Mouse (Mus musculus) heart, adult 18-20 months (tissue): ENCODE results near the gene Spon1. TPM values are rescaled to one million over a fixed set of nuclear protein-coding genes. Genes with fewer than 3 reads are reported as not detected.
A peak's percentile ranks its signal among the peaks of the same experiment; 100 is the strongest.

Experiments
- DNase-seq, 2 experiments: peaks; one replicate each; pipeline ENCODE4 v3.0.0; 2021 to 2022; ENCODE audit warnings: mixed read lengths in 1 of 2
- total RNA-seq, 2 experiments: library from RNA; stranded (reverse); gene quantifications; 2 replicates each; pipeline ENCODE4 v1.2.3; 2021

The Spon1 gene
- total RNA-seq, 2 experiments from 2014 or later, result 10.1 to 10.2 TPM

DNA sequence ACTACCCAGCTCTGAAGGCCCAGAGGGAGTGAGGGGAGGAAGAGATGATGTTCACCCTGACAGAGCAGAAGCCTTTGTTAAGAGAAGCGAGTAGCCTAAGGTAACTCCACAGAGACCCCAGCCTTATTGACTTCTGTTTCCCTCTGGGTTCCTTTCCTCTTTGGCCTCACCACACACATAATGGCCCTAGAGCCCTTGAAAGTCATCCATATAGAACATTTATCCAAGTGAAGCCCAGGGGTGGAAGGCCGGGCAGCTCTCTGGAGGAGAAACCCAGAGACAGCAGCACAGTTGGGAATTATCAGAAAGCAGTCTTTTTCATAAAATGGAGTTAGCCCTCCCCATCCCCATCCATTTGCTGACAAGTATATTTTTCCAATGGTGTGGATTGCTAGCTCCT lies 75.7 kb downstream of the Spon1 start:
- no peak for DNase-seq

DNA sequence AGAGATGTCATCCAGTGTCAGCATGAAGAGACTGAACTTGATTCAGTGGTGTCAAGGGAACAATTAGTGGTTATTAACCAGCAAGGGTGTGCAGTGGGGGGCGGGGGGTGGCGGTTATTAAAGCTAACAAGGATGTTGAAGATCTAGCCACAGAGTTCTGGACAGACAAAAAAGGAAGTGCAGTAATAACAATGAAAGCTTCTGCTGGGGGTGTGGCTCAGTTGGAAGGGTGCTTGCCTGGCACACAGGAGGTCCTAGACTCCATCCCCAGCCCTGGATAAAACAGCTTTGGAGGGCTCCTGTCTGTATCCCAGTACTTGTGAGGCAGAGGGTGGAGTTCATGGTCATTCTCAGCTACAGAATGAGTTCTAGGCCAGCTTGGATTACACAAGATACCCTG lies 77.4 kb downstream of the Spon1 start:
- DNase-seq, result no peak

DNA sequence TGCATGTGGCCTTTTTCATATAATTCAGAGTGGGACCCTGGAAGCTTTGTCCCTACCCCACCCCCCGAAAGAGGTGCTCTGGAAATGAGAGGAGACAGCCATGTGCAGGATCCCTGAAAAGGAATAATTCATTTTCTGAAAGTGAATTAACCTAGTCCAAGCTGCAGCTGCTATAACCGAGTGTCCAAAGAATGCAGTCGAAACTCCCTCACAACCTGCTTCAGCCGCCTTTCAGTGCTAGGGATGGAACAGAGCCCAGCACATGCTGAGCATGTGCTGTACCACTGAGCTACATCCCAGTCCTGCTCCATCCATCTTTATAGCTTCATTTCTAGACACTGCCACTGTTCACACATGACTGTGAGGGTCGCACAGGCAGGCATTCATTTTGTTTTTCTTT lies 79.4 kb downstream of the Spon1 start:
- DNase-seq, result no peak

DNA sequence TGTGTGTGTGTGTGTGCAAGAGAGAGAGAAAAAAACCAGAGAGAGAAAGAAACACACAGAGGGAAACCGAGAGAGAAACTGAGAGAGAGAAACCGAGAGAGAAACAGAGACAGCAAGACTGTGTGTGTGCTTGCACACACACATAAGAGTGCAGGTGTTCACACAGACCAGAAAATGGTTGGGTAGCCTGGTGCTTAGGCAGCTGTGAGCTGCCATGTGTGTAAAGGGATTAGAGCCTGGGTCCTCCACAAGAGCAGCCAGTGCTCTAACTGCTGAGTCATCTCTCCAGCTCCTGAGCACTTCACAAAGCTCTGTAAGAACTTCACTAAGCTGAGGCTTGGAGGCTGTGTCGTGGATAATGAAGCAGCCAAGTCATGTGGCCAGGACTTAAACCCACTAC lies 80.8 kb downstream of the Spon1 start:
- no peak for DNase-seq

DNA sequence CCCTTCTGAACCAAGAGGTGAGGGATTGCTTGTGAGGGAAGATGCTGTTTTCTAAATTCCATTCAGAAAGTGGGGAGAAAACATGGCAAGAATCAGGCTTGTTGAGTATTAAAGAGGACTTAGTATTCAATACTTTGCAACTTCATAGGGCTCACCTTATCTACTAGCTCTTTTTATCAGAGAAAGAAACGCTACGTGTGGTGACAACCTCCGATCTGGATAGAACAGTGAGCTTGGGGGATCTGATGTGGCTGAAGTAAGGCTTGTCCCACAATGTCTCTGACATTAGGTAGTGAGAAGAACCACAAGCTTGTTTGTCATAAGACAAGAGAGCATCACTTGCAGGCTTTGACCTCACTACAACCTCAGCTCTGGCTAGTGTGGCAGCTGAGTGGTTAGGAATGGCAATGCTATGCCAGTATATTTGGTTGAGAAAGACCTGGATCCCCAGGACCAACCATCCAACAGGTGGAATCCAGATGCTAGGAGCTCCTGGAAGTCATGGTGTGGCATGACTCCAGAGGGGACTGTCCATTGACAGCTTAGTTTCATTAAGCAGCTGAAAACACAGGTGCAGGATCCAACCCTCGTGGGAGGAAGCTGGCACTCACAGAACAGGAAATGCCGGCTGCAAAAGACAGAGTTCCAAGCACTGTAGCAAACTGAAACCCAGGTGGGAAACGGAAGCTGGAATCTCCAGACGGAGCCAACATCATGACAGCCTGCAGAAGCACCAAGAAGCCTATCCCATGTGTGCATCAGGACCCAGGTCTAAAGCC lies 81.4 kb downstream of the Spon1 start:
- DNase-seq, result peak in 1 of 2 experiments; percentile 19

DNA sequence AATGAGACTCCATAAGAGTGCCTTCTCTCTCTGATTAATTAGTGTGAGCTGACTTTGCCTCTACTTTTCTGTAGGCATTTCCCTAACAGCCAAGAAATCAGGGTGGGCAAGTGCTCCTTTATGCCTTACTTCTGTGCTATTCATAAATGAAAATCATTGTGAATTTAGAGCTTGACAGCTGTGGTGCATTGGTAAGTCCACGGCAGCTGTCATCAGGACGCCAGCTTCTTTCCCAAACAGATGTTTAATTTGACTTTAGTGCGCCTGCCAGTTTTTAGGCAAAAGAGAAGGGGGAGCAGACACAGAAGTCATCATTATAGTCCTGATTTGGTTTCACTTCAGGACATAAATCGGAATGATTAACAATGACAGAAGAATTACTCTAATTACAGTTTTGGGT lies 84.6 kb downstream of the Spon1 start:
- DNase-seq, result peak in 1 of 2 experiments; percentile 25

DNA sequence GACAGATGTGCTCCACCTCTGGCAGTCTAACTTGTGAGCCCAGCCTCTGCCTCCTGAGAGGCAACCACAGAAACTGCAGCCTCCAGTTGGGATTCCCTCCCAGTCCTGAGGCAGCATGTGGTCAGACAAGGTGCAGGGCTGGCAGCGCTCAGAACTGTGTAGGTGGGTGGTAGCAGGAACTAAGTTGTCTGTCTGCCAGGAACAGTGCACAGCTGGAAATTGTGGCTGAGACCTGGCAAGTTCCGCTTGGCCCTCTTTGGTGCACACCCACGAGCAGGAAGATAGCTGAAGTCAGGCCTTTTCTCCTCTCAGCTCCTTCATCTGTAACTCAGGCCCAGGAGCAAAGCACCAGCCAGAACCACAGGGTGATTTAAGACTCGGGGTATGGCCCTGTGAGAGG lies 89.6 kb downstream of the Spon1 start:
- peak in 1 of 2 experiments; percentile 35 for DNase-seq

DNA sequence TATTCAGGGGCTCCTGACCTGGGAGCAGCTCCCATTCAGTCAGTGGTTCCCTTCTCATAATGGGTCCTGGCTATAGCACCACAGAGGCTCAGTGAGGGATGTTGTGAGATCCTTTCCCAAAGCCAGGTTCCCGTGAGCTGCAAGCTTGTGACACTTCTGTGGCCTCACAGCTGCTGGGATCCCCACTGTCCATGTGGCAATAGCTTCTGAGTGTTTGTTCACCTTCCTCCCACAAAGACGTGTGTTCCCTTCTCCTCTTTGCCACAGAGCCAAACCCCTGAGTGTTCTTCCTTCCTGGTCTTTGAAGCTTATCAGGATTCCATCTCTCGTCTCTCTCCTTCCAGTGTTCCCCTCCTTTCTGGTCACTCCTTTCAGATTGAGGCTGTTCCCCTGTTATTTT lies 90.3 kb downstream of the Spon1 start:
- DNase-seq, result no peak

DNA sequence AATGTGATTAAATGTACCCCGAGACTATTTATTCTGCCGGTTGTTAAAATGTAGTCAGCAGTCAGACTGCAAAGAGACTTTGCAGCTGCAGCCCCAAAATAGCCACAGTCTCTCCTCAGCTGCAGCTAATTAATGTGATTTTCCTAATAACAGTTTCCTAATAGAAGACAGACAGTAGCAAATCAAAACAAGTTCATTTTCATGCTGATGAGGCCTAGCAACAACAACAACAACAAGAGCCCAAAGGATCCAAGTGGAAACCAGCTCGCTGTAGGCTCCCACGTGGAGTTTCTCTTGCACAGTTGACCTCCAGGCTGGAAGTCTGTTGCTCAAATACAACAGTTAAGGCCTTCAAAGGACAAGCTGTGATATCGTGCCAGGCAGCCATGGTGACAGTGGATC lies 93.7 kb downstream of the Spon1 start:
- no peak for DNase-seq

DNA sequence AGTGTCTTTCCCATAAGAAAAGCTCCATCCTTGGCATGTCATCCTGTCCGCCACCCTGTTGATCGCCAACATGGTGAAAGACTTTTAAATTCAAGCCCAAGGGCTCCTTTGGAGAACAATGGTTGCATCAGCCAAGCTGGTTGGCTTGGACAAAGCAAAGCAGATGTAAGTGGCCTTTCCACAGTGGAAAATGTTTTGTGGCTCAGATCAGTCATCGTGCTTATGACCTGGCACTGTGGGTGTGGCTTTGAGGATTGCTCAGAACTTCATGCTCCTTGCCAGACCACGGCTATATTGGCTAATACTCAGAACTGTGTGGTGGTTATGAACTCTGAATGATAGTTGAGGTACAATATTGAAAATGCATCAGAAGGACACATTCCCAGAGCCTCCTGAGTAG lies 96.2 kb downstream of the Spon1 start:
- DNase-seq, result peak in 1 of 2 experiments; percentile 17

DNA sequence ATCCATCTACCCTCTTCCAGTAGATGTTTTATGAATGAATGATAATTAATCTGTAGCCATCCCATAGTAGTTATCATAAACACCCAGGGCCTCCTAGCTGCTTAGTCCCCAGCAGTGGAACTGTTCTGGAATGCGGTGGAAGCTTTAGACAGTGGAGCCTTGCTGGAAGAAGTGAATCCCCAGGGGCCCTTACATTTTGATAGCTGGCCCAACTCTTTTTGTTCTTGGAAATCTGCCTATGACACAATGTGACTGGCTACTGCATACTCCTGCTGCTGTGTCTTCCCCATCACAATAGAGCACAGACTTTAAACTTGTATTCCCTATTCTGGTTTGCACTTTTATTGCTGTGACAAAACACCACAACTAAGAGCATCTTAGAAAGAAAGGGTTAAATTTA lies 107.0 kb downstream of the Spon1 start:
- peak; percentile 58 to 62 for DNase-seq

DNA sequence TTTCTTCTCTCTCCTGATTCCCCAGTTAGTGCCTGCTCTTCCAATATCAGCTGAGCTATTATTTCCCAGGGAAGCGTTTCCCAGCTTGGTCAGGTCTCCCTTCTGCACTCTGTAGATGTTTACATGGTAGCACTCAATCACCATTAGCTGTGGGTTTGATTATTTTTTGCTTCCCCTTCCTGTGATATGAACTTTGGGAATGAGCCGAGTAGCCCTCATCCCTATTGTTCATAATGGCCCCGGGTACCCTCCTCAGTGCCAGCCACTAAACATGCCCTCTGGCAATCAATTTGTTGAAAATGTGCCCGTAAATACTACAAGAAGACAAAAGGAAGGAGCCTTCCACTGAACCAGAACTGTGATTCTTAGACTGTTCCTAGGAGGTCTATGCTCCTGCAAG lies 111.7 kb downstream of the Spon1 start:
- DNase-seq, result no peak

DNA sequence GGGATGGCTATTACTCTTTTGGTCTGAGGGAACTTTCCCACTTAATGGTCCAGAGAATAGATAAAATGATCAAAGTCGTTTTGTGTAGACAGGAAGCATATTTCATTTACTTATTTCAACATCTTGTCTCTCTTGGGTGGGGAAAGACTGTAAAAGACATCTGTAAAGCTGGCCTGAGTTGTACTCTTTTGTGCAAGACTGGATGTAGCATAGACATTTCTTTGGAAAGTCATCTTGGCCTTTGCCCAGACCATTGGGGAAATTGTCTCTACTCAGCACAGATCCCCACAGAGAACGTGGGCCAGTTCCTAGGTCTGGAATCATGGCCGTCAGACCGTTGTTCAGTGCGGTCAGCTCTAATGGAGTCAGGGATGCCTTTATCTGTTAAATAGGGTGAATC lies 112.1 kb downstream of the Spon1 start:
- peak; percentile 47 to 52 for DNase-seq

DNA sequence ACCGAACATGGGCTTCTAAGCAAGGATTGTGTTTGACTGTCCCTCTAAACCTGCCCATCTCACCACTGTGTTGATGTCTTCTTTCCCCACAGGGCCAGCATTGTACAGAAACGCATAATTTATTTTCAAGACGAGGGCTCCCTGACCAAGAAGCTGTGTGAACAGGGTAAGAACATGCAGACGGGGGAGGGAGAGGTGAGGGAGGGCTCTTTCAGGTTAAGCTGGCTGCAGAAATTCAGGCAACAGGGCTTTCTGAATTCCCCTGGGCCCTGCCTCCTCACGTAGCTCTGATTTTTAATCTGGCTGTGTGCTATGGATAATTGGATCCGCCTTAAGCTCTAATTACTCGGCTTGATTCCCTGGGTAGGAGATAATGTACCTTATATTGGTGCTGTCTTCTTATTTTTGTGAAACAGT lies 113.3 kb downstream of the Spon1 start:
- DNase-seq, result no peak

DNA sequence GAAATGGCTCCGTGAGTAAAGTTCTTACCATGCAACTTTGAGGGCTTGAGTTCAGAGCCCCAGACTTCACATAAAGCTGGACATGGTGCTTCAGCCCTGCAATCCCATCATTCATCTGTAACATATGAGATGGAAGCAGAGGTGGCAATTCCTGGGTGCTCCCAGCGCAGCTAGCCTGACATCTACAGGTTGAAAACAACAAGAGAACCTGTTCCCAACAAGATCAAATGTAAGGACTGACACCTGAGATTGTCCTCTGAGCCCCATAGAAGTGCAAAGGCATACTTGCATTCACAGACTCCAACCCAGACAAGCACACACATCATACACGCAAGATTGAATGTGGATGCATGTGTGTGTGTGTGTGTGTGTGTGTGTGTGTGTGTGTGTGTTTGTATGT lies 114.2 kb downstream of the Spon1 start:
- no peak for DNase-seq

DNA sequence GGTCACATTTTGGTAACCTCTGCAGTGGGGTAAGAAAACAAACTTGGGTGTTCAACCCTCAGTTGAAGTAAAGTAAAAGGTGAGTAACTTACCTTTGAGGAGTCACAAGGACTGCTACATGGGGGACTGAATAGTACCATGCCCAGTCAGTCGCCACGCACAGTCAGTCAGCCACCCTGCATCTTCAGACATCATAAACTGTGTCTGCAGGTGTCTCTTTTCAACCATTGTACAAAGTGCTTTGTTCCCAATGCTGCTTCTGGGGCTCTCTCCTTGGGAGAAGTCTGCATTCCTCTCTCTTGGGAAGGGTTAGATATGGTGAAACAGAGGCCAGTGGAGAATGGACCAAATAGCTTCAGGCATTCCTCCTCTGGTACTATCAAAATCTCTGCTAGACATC lies 125.0 kb downstream of the Spon1 start:
- no peak for DNase-seq

DNA sequence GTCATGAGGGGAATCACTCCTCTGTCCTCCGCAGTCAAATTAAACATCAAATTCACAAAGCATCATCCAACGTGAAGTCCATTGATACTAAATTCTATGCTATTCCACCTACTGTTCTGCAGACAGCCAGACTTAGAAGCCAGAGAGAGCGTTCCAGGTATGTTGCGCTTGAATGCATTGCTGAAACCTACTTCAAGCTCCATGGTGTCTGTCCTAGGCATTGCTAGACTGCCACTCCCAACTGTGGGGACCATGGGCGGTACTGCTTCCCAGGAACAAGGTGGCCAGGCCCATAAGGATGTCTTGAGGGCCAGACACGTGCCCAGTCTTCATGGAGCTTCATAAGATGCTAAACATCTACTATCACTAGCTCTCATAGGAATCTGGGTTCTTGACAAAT lies 125.7 kb downstream of the Spon1 start:
- no peak for DNase-seq

DNA sequence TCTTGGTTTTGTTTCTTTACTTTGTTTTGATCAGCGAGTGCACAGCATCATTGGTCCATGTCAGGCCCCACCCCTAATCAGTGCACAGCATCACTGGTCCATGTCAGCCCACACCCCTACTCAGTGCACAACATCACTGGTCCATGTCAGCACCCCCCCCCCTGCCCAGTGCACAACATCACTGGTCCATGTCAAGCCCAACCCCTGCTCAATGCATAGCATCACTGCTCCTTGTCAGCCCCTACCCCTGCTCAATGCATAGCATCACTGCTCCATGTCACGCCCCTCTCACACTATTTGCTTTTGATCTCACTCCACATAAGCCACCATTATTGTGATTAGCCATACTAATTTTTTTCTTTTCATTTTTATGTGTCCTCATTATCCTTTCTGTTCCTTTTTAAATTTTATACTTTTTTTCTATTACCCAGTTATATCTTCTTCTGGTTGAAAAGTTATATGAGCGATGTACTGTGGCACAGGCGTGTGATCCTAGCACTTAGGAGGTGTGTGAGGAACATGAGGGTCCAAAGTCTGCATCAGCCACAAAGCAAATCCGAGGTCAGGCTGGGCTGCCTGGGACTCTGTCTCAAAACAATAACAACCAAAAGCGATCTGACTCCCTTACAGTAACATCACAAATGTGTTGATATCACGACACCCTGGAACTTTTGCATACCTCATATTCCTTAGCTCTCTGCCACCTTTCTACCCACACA lies 128.3 kb downstream of the Spon1 start:
- no peak for DNase-seq

DNA sequence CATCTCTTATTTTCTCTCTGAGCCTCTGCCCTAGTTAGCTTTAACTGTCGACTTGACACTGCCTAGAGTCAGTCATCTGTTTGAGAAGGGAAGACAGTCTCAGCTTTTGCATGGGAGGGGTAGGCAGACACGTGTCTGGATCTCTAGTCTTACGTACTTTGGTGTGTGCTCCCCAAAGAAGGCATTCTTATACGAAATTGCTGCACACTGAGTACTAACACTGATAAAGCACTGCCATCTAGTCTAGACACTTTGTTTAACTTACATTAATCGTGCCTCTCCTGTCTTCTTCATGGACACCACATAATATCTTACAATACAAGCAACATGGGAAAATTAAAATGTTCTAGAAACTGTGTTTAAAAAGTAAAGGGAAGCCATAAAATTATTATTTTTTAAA lies 129.5 kb downstream of the Spon1 start:
- no peak for DNase-seq

DNA sequence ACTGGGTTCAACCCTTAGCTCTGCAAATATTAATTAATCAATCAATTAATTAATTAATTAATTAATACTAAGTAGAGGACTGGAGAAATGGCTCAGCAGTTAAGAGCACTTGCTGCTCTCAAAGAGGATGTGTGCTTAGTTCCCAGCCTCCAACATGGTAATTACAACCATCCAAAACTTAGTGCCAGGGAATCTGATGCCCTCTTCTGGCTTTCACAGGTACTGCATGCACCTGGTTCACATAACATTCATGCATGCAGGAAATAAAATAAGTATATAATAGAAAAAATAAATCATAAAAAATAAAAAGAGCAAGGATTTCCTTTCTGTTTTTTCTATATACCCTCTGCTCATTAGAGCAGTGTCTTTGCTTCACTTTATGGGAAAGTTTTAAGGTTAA lies 132.6 kb downstream of the Spon1 start:
- DNase-seq, result no peak

DNA sequence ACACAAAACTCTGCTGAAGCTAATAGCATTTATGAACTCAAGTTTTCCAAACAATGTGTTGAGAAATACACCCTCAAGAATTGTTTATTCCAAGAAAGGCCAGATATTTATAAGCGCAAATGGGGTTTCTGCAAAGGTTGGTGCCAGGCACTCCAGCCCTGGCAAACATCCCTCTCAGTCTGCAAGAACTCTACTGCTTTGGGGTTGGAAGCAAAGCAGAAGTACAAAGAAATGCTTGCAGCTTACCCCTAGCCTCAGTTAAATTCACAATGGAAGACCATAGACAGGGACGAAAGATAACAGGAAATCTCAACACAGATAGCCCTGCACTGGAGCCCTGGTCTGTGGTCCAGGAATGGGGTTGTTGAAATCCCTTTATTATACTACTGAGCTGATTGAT lies 135.7 kb downstream of the Spon1 start:
- no peak for DNase-seq

DNA sequence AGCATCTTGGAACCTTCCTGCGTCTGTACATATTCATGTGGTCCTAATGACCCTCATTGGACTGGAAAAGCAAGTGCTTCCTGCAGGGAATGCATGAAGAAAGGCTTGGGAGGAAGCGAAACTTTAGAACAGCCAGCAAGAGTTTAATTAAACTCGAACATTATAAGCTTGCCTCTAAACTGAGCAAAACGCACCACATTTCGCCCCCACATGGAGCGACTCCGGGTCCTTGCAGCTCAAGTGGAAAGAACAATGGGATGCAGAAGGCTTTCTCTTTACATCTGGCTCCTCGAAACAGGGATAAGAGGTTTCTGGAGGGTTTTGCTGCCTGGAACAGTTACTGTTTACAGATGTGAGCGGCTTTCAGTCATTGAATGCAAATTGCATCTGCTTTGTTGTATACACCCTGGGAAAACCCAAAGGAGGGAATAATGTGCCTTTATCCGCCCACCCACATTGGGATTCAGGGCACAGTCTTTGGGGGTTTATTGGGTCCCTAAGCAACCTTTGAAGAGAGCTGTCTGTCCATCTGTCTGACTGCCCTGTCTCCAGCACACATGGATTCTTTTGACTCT lies 136.2 kb downstream of the Spon1 start:
- DNase-seq, result no peak

DNA sequence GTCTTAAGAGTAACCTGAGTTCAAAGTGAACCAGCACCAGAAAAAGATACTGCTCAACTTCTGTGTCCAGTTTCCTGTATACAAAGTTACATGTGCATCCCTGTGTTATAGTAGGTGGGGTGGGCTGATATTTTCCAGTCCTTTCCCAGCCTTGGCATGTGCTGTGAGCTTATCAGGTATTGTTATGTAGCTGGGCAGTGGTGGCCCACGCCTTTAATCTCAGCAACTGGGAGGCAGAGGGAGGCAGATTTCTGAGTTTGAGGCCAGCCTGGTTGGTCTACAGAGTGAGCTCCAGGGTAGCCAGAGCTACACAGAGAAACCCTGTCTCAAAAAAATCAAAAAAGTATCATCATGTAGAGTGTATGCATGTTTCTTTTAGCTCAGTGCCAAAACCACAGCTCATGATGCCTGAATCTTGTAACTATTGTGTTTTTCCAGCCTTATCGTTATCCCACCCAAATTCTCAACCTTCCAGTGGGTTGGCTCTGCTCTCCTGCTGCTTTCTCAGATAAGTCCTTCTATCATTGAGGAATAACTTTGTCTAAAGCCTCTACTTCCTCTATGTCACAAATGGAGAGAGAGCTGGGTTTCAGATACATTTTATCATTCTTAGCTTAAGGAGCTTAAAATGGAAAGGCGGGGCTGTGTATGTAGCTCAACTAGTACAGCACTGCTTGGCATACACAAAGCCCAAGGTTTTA lies 137.5 kb downstream of the Spon1 start:
- peak in 1 of 2 experiments; percentile 25 for DNase-seq
